Mouse (Mus musculus) heart, postnatal 0 days (tissue): Measurements from ENCODE around the gene Snx18. TPM values are rescaled to one million over a fixed set of nuclear protein-coding genes. Genes with fewer than 3 reads are reported as not detected.
A peak's percentile ranks its signal among the peaks of the same experiment; 100 is the strongest.

Experiments used
- ATAC-seq: fragments of 200-750 bp; cut with Nextera tagmentation; 2 replicates; pipeline ENCODE4 v1.8.0; 2017; ENCODE audit warnings: low read depth, moderate number of reproducible peaks, moderate library complexity; ENCODE audit not compliant: insufficient read depth
- DNase-seq: peaks from one replicate; pipeline ENCODE4 v3.0.0-alpha.2; 2016; ENCODE audit warnings: low spot score
- H3K27ac ChIP-seq: fragments of 300-500 bp; sonication (generic); 2 replicates; pipeline ENCODE4 v1.5.1; 2014; ENCODE audit warnings: low read depth, mild to moderate bottlenecking
- H3K27me3 ChIP-seq: fragments of 300-500 bp; sonication (generic); 2 replicates; pipeline ENCODE4 v1.6.1; 2014; ENCODE audit warnings: low read length, mixed read lengths; ENCODE audit not compliant: control insufficient read depth, insufficient read depth
- H3K36me3 ChIP-seq: fragments of 300-500 bp; sonication (generic); replicated peaks from 2 replicates; pipeline ENCODE4 v1.6.1; 2014; ENCODE audit warnings: low read length, mixed read lengths; ENCODE audit not compliant: control insufficient read depth, insufficient read depth
- H3K4me1 ChIP-seq: fragments of 300-500 bp; sonication (generic); 2 replicates; pipeline ENCODE4 v1.6.1; 2014; ENCODE audit warnings: antibody characterized with exemption; ENCODE audit not compliant: control insufficient read depth, insufficient read depth
- H3K4me2 ChIP-seq: fragments of 300-500 bp; sonication (generic); 2 replicates; pipeline ENCODE4 v1.6.1; 2014; ENCODE audit warnings: low read depth, mild to moderate bottlenecking, low read length, moderate library complexity
- H3K4me3 ChIP-seq: fragments of 300-500 bp; sonication (generic); 2 replicates; pipeline ENCODE4 v1.5.1; 2014; ENCODE audit warnings: low read depth, low read length
- H3K9ac ChIP-seq: fragments of 300-500 bp; sonication (generic); replicated peaks from 2 replicates; pipeline ENCODE4 v1.6.1; 2014; ENCODE audit warnings: low read depth, low read length, mixed read lengths
- H3K9me3 ChIP-seq: fragments of 300-500 bp; sonication (generic); replicated peaks from 2 replicates; pipeline ENCODE4 v1.6.1; 2016; ENCODE audit warnings: low read length; ENCODE audit not compliant: control insufficient read depth
- CTCF ChIP-seq: IDR thresholded peaks from 2 replicates; pipeline ENCODE4 v1.5.1; 2016; ENCODE audit warnings: antibody characterized with exemption, control low read depth, low read depth
- EP300 ChIP-seq: IDR thresholded peaks from 2 replicates; pipeline ENCODE4 v1.6.1; 2016; ENCODE audit warnings: antibody characterized with exemption, low read depth
- WGBS: fragments of 180-500 bp; shearing (Covaris S2); extraction: QIAGEN DNeasy Blood & Tissue Kit; methylation state at CpG from one replicate; pipeline ENCODE4 v1.1.7; 2014; 5-methylcytosine and 5-hydroxymethylcytosine counted together
- polyA plus RNA-seq: library from polyadenylated mRNA; unstranded; fragments of >200 nt; fragmentation: Nextera tagmentation; extraction: Ambion mirVana; gene quantifications from 2 replicates; pipeline ENCODE4 v1.2.1, GENCODE M21; 2015
- total RNA-seq: library from RNA; depleted of rRNA; stranded (reverse); fragments of >200 nt; gene quantifications from 2 replicates; pipeline ENCODE4 v1.2.3, GENCODE M21; 2014; ENCODE audit warnings: low replicate concordance; rRNA removed

Snx18 gene
- 32.4 and 50.9 TPM in 2 replicates for total RNA-seq
- polyA plus RNA-seq, result 9.2 and 9.8 TPM in 2 replicates

GRCm38 (mm10) chr13:113617891-113618823 is at the start of gene Snx18:
TSS of gene Snx18 (minus strand) at chr13:113618564.
- peak within 1 kb of the TSS; percentile 77 for H3K4me3 ChIP-seq
- TF ChIP-seq EP300, result peak; percentile 57; the same call in 1 of the 2 replicates
- peak; percentile 99 for TF ChIP-seq CTCF
- ATAC-seq, result peak; percentile 84
- peak within 1 kb of the TSS; percentile 90 for H3K27ac ChIP-seq
- H3K4me2 ChIP-seq, result peak within 1 kb of the TSS; percentile 77
- no peaks in the 10 kb centered on the region for H3K9me3 ChIP-seq
- WGBS, result under 1% methylated on average over 97 of the region's 119 CpGs
- no peaks in the 10 kb centered on the region for H3K27me3 ChIP-seq
- peaks cover 25% of the 10 kb centered on the region for H3K4me1 ChIP-seq
- no peaks in the 10 kb centered on the region for H3K36me3 ChIP-seq
- peak; percentile 93 for DNase-seq
- peak within 1 kb of the TSS; percentile 78 for H3K9ac ChIP-seq

- Histone ChIP-seq H3K27ac (peak overlapping the region; percentile 87), H3K9ac (peak overlapping the region; percentile 38; the same call in 1 of the 2 replicates), H3K4me2 (peak overlapping the region; percentile 60), H3K9me3 (no peaks in the 10 kb centered on the region), H3K4me1 (peaks cover 11% of the 10 kb centered on the region; the same call in 1 of the 2 replicates), H3K4me3 (peak overlapping the region; percentile 46; the same call in 1 of the 2 replicates), H3K36me3 (no peaks in the 10 kb centered on the region), H3K27me3 (no peaks in the 10 kb centered on the region)
- WGBS, result 48% methylated on average over 7 of the region's 7 CpGs
- DNase-seq, result peak; percentile 17
- no peak for ATAC-seq
- TF ChIP-seq EP300, result no peak
- TF ChIP-seq CTCF, result no peak
Measured at GRCm38 (mm10) chr13:113663883-113664282, 45.5 kb upstream of the Snx18 start.

- Histone ChIP-seq H3K4me1 (peaks cover 11% of the 10 kb centered on the region; the same call in 1 of the 2 replicates), H3K4me2 (peak within 1 kb of the TSS; percentile 60), H3K9ac (peak within 1 kb of the TSS; percentile 38), H3K4me3 (peak within 1 kb of the TSS; percentile 46), H3K27me3 (no peaks in the 10 kb centered on the region), H3K9me3 (no peaks in the 10 kb centered on the region), H3K36me3 (no peaks in the 10 kb centered on the region), H3K27ac (peak within 1 kb of the TSS; percentile 87)
- WGBS, result 20% methylated on average over 28 of the region's 28 CpGs
- DNase-seq, result peak; percentile 79
- no peak for TF ChIP-seq CTCF
- TF ChIP-seq EP300, result no peak
- ATAC-seq, result peak; percentile 83
Measured at GRCm38 (mm10) chr13:113663151-113663779, 44.9 kb upstream of the Snx18 start, which contains the start of gene Hspb3. TSS of gene Hspb3 (minus strand) at chr13:113663676.

GRCm38 (mm10) chr13:113661826-113662271 is 43.5 kb upstream of the Snx18 start:
- H3K4me1 ChIP-seq, result peaks cover 11% of the 10 kb centered on the region; the same call in 1 of the 2 replicates
- H3K27ac ChIP-seq, result peak overlapping the region; percentile 87
- peak overlapping the region; percentile 60 for H3K4me2 ChIP-seq
- H3K27me3 ChIP-seq, result no peaks in the 10 kb centered on the region
- peak; percentile 66; the same call in 1 of the 2 replicates for ATAC-seq
- DNase-seq, result peak; percentile 63
- TF ChIP-seq CTCF (no peak), EP300 (no peak)
- H3K9ac ChIP-seq, result peak overlapping the region; percentile 38
- WGBS, result 31% methylated on average over 7 of the region's 7 CpGs
- H3K36me3 ChIP-seq, result no peaks in the 10 kb centered on the region
- peak overlapping the region; percentile 46 for H3K4me3 ChIP-seq
- H3K9me3 ChIP-seq, result no peaks in the 10 kb centered on the region
